Mouse (Mus musculus) intestine, postnatal 0 days (tissue): ENCODE results near the gene Has3. TPM values are rescaled to one million over a fixed set of nuclear protein-coding genes. Genes with fewer than 3 reads are reported as not detected.

Experiments used
- ATAC-seq: fragments of 200-750 bp; cut with Nextera tagmentation; 2 replicates; pipeline ENCODE4 v1.8.0; 2017; ENCODE audit warnings: mild to moderate bottlenecking, moderate TSS enrichment, moderate library complexity
- H3K27ac ChIP-seq: fragments of 300-500 bp; sonication (generic); 2 replicates; pipeline ENCODE4 v1.5.1; 2014; ENCODE audit warnings: mild to moderate bottlenecking, low read depth, low read length, moderate library complexity
- H3K27me3 ChIP-seq: fragments of 300-500 bp; sonication (generic); replicated peaks from 2 replicates; pipeline ENCODE4 v1.6.1; 2014; ENCODE audit warnings: low read length, mixed read lengths; ENCODE audit not compliant: control insufficient read depth, insufficient read depth
- H3K36me3 ChIP-seq: fragments of 300-500 bp; sonication (generic); 2 replicates; pipeline ENCODE4 v1.6.1; 2014; ENCODE audit warnings: mild to moderate bottlenecking, moderate library complexity; ENCODE audit not compliant: control insufficient read depth, insufficient read depth
- H3K4me1 ChIP-seq: fragments of 300-500 bp; sonication (generic); replicated peaks from 2 replicates; pipeline ENCODE4 v1.6.1; 2014; ENCODE audit warnings: antibody characterized with exemption, low read length, mixed read lengths; ENCODE audit not compliant: control insufficient read depth, insufficient read depth
- H3K4me2 ChIP-seq: fragments of 300-500 bp; sonication (generic); replicated peaks from 2 replicates; pipeline ENCODE4 v1.6.1; 2014; ENCODE audit warnings: low read depth, mild to moderate bottlenecking, moderate library complexity
- H3K4me3 ChIP-seq: fragments of 300-500 bp; sonication (generic); 2 replicates; pipeline ENCODE4 v1.5.1; 2014; ENCODE audit warnings: low read depth, low read length
- H3K9ac ChIP-seq: fragments of 300-500 bp; sonication (generic); 2 replicates; pipeline ENCODE4 v1.6.1; 2014; ENCODE audit warnings: mild to moderate bottlenecking, low read depth, low read length
- H3K9me3 ChIP-seq: fragments of 300-500 bp; sonication (generic); 2 replicates; pipeline ENCODE4 v1.6.1; 2016; ENCODE audit warnings: mixed run types; ENCODE audit not compliant: control insufficient read depth
- CTCF ChIP-seq: sonication (generic); IDR thresholded peaks from 2 replicates; pipeline ENCODE4 v1.5.1; 2016; ENCODE audit warnings: low read depth, mild to moderate bottlenecking, control low read depth, antibody characterized with exemption, moderate library complexity
- WGBS: fragments of 180-500 bp; shearing (Covaris S2); extraction: QIAGEN DNeasy Blood & Tissue Kit; methylation state at CpG from one replicate; pipeline ENCODE4 v1.1.7; 2014; 5-methylcytosine and 5-hydroxymethylcytosine counted together
- polyA plus RNA-seq: library from polyadenylated mRNA; unstranded; fragments of >200 nt; fragmentation: Nextera tagmentation; extraction: Ambion mirVana; gene quantifications from 2 replicates; pipeline ENCODE4 v1.2.1, GENCODE M21; 2015

Gene Has3
- polyA plus RNA-seq, 1 experiment from 2014 or later: 0.07 TPM

DNA sequence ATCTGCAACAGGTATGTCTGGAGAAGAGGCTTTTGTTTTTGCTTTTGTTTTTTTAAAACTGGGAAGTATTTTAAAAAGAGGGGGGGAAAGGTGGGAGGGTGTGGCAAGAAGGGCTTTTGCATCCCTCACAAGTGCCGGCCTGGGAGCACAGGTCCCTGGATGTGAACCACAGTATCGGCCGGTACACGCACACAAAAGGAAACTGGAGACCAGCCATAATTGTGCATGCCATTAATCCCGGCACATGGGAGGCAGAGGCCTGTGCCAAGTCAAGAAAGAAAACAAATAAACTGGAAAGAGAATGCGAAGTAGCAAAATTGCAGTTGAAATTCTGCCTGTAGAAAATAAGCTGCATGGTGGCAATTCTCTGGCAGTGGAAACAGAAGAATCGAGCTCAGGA lies 38.2 kb downstream of the Has3 start:
- H3K4me3 ChIP-seq: no peak overlapping the region
- H3K9ac ChIP-seq: no peak overlapping the region
- WGBS: 89% methylated on average over 7 of the region's 7 CpGs
- H3K4me1 ChIP-seq: no peaks in the 10 kb centered on the region
- no peak for ATAC-seq
- no peak for TF ChIP-seq CTCF
- no peaks in the 10 kb centered on the region for H3K9me3 ChIP-seq
- H3K36me3 ChIP-seq: peaks cover 75% of the 10 kb centered on the region
- H3K27ac ChIP-seq: no peak overlapping the region
- no peak overlapping the region for H3K4me2 ChIP-seq
- H3K27me3 ChIP-seq: no peaks in the 10 kb centered on the region

- Histone ChIP-seq H3K9me3 (no peaks in the 10 kb centered on the region), H3K4me2 (no peak overlapping the region), H3K4me1 (no peaks in the 10 kb centered on the region), H3K36me3 (peaks cover 64% of the 10 kb centered on the region), H3K27ac (no peak overlapping the region), H3K4me3 (no peak overlapping the region), H3K9ac (no peak overlapping the region), H3K27me3 (no peaks in the 10 kb centered on the region)
- ATAC-seq: no peak
- 97% methylated on average over 10 of the region's 10 CpGs for WGBS
- no peak for TF ChIP-seq CTCF
Observed at GRCm38 (mm10) chr8:106913631-106914030, 43.6 kb downstream of the Has3 start.

DNA sequence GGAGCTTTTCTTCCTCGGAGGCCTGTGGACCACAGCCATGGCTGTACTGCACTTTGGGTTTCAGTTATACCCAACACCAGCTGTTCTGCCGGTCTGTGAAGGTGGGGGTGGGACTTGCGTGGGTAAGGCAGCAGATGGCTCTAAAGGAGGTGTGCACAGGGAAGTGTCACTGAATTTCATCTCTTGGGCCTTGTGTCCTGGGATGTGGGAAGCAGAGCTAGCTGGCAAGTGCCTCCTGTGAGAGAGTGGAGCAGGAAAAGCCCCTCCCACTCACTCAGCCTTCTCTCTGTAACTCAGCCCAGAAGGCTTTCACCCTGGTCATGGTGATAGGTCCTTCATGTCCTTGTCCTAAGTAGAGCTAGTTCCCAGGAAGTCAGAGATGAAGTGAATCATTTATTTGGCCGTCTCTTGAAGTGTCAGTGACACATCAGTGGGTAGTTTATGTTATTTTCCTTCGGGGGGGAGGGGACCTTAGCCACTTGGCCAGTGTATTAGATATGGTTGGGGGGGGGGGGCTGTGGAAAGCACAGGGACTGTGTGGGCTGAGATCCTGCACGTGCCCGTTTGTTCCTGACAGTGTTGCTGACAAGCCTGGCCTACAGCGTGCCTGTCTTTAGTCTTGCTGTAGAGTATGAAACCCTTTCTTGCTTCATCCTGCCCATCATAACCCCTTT lies 49.8 kb downstream of the Has3 start:
- no peak for TF ChIP-seq CTCF
- ATAC-seq: no peak
- Histone ChIP-seq H3K27ac (no peak overlapping the region), H3K4me1 (no peaks in the 10 kb centered on the region), H3K36me3 (peaks cover 48% of the 10 kb centered on the region), H3K9me3 (no peaks in the 10 kb centered on the region), H3K4me2 (no peak overlapping the region), H3K27me3 (no peaks in the 10 kb centered on the region), H3K9ac (no peak overlapping the region), H3K4me3 (no peak overlapping the region)
- WGBS: 89% methylated on average over 8 of the region's 8 CpGs

GRCm38 (mm10) chr8:106920395-106920741 lies 50.3 kb downstream of the Has3 start:
- Histone ChIP-seq H3K4me3 (no peak overlapping the region), H3K4me2 (no peak overlapping the region), H3K9me3 (no peaks in the 10 kb centered on the region), H3K27ac (no peak overlapping the region), H3K4me1 (no peaks in the 10 kb centered on the region), H3K9ac (no peak overlapping the region), H3K27me3 (no peaks in the 10 kb centered on the region), H3K36me3 (peaks cover 48% of the 10 kb centered on the region)
- WGBS: 98% methylated on average over 5 of the region's 5 CpGs
- TF ChIP-seq CTCF: peak; percentile 26
- ATAC-seq: no peak

DNA sequence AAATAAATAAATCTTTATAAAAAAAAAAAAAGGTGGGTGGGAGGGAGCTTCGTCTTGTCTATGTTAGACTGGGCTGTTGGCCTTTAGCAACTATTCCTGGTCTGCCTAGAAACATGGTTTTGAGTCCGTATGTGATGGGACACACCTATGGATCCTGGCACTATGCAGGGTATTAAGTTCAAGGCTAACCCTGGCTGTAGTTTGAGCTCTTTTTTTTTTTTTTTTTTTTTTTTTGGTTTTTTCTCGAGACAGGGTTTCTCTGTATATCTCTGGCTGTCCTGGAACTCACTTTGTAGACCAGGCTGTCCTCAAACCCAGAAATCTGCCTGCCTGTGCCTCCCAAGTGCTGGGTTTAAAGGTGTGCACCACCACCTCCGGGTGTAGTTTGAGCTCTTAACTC lies 54.0 kb downstream of the Has3 start:
- Histone ChIP-seq H3K9ac (no peak overlapping the region), H3K27ac (no peak overlapping the region), H3K27me3 (no peaks in the 10 kb centered on the region), H3K4me2 (no peak overlapping the region), H3K4me1 (no peaks in the 10 kb centered on the region), H3K36me3 (peaks cover 15% of the 10 kb centered on the region), H3K9me3 (no peaks in the 10 kb centered on the region), H3K4me3 (no peak overlapping the region)
- WGBS: 77% methylated on average over 4 of the region's 4 CpGs
- ATAC-seq: no peak
- no peak for TF ChIP-seq CTCF

DNA sequence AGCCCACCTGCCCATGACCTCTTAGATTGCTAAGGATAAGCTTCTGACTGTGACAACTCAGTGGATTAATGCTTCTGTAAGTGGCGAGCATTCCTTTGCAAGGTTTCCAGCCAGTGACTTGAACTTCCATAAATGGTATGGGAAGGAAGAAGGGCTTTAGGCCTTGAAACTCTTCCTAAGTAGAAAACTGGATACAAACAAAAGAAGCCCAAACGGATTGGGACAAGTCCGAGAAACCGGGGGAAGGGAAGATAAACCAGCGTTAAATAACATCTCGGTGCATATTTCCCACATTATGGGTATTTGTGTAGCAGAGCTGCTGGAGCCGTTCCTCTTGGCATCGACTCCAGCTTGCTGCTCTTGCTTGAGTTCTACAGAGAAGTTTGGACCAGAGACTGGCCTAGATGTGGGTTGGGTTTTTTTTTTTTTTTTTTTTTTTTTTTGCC lies 54.9 kb downstream of the Has3 start:
- H3K9ac ChIP-seq: no peak overlapping the region
- H3K27ac ChIP-seq: no peak overlapping the region
- 70% methylated on average over 8 of the region's 8 CpGs for WGBS
- ATAC-seq: no peak
- H3K4me2 ChIP-seq: no peak overlapping the region
- no peak for TF ChIP-seq CTCF
- H3K4me3 ChIP-seq: no peak overlapping the region
- no peaks in the 10 kb centered on the region for H3K4me1 ChIP-seq
- H3K36me3 ChIP-seq: peaks cover 11% of the 10 kb centered on the region; the same call in 1 of the 2 replicates
- H3K27me3 ChIP-seq: no peaks in the 10 kb centered on the region
- H3K9me3 ChIP-seq: no peaks in the 10 kb centered on the region

DNA sequence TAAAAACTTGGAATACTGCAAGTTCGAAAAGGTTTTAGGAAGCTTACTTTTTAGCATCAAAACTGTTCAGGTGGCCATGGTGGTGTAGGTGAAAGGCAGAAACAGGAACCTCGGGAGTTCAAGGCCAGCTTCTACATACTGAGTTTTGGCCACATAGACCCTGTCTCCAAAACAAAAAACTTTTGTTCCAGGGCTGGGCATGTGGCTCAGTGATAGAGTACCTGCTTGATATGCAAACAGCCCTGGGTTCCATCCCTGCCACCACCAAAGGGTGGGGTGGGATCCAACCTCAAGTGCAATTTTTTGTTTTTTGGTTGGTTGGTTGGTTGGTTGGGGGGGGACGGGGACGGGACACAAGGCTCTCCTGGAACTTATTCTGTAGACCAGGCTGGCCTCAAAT lies 55.4 kb downstream of the Has3 start:
- no peak overlapping the region for H3K9ac ChIP-seq
- H3K4me3 ChIP-seq: no peak overlapping the region
- WGBS: 91% methylated on average over 4 of the region's 4 CpGs
- H3K9me3 ChIP-seq: no peaks in the 10 kb centered on the region
- H3K27ac ChIP-seq: no peak overlapping the region
- no peak overlapping the region for H3K4me2 ChIP-seq
- H3K4me1 ChIP-seq: no peaks in the 10 kb centered on the region
- H3K27me3 ChIP-seq: no peaks in the 10 kb centered on the region
- H3K36me3 ChIP-seq: peaks cover 9% of the 10 kb centered on the region; the same call in 1 of the 2 replicates
- ATAC-seq: no peak
- TF ChIP-seq CTCF: no peak
